Mouse (Mus musculus) spleen, adult 2 months (tissue): Measurements from ENCODE around the gene Celsr1.
"Not testable (repeated sequence)": the region's sequence is repeated elsewhere in the genome, so short reads cannot be mapped to it uniquely, and the experiment has no call there.

Experiments used
- CTCF ChIP-seq: fragments of 200-500 bp; IDR thresholded peaks from 2 replicates; pipeline ENCODE4 v1.5.1; 2011; ENCODE audit warnings: mild to moderate bottlenecking, inconsistent platforms; ENCODE audit not compliant: insufficient read depth, insufficient read length, insufficient replicate concordance; ENCODE audit errors: extremely low read depth
- POLR2A ChIP-seq: fragments of 200-500 bp; IDR thresholded peaks from 2 replicates; pipeline ENCODE4 v1.6.1; 2011; ENCODE audit warnings: low read depth, low read length, inconsistent platforms

DNA sequence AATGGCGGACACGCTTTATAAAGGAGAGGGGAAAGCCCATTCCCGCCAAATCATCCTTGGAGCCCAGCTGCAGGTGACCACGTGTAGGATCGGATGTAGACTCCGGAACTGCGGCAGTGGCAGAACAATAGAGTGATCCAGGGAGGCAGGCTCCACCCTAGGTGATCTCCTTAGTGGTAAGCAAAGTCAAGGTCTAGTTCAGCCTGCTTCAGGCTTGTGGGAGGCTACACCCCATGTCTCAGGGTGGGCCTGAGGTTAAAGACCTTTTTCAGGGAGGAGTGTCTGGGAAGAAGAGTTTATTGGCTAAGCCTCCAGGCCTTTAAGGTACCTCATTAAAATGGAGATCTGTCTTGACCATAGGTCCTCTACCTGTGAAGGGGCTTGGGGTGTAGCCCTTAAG, 167.7 kb downstream of the Celsr1 start:
- TF ChIP-seq CTCF, POLR2A: not testable (repeated sequence)
